Mouse (Mus musculus): ENCODE measurements around the gene Rasd2. TPM values are rescaled to one million over a fixed set of nuclear protein-coding genes. Genes with fewer than 3 reads are reported as not detected.

Rasd2 gene
- polyA plus RNA-seq, 1 experiment from 2014 or later = 0.80 TPM

- Histone ChIP-seq H3K27ac (ENCODE audit: low read length) (no peak overlapping the region), H3K9ac (ENCODE audit: low read length) (no peak overlapping the region), H3K4me3 (replicated peaks; ENCODE audit: low read length) (no peak overlapping the region), H3K27me3 (ENCODE audit: control insufficient read depth, insufficient read depth, low read length) (peaks cover 31% of the 10 kb centered on the region), H3K36me3 (ENCODE audit: control insufficient read depth, insufficient read depth, low read length) (no peaks in the 10 kb centered on the region), H3K9me3 (replicated peaks; ENCODE audit: control insufficient read depth, low read length) (no peaks in the 10 kb centered on the region), H3K4me1 (ENCODE audit: control insufficient read depth, insufficient read depth, low read length) (peaks cover 20% of the 10 kb centered on the region), H3K4me2 (ENCODE audit: low read depth, low read length) (no peak overlapping the region)
- WGBS = 12% methylated on average over 5 of the region's 5 CpGs
- no peak for ATAC-seq (ENCODE audit: insufficient read depth, low FRiP score)
Measured at GRCm38 (mm10) chr8:75215931-75216330, 2.2 kb downstream of the Rasd2 start.

- Histone ChIP-seq H3K27ac (ENCODE audit: low read length) (no peak overlapping the region), H3K36me3 (ENCODE audit: control insufficient read depth, insufficient read depth, low read length) (no peaks in the 10 kb centered on the region), H3K9ac (ENCODE audit: low read length) (no peak overlapping the region), H3K4me3 (replicated peaks; ENCODE audit: low read length) (no peak overlapping the region), H3K4me1 (ENCODE audit: control insufficient read depth, insufficient read depth, low read length) (peaks cover 16% of the 10 kb centered on the region), H3K27me3 (ENCODE audit: control insufficient read depth, insufficient read depth, low read length) (peaks cover 31% of the 10 kb centered on the region), H3K4me2 (ENCODE audit: low read depth, low read length) (no peak overlapping the region), H3K9me3 (replicated peaks; ENCODE audit: control insufficient read depth, low read length) (no peaks in the 10 kb centered on the region)
- WGBS = 75% methylated on average over 8 of the region's 8 CpGs
- ATAC-seq (ENCODE audit: insufficient read depth, low FRiP score) = no peak
Measured at GRCm38 (mm10) chr8:75216886-75217285, 3.1 kb downstream of the Rasd2 start.

- Histone ChIP-seq H3K27me3 (ENCODE audit: control insufficient read depth, insufficient read depth, low read length) (peaks cover 31% of the 10 kb centered on the region), H3K27ac (ENCODE audit: low read length) (no peak overlapping the region), H3K4me1 (ENCODE audit: control insufficient read depth, insufficient read depth, low read length) (peaks cover 7% of the 10 kb centered on the region; the same call in 1 of the 2 replicates), H3K9ac (ENCODE audit: low read length) (no peak overlapping the region), H3K4me3 (replicated peaks; ENCODE audit: low read length) (no peak overlapping the region), H3K36me3 (ENCODE audit: control insufficient read depth, insufficient read depth, low read length) (no peaks in the 10 kb centered on the region), H3K4me2 (ENCODE audit: low read depth, low read length) (no peak overlapping the region), H3K9me3 (replicated peaks; ENCODE audit: control insufficient read depth, low read length) (no peaks in the 10 kb centered on the region)
- 10% methylated on average over 4 of the region's 4 CpGs for WGBS
- no peak for ATAC-seq (ENCODE audit: insufficient read depth, low FRiP score)
Measured at GRCm38 (mm10) chr8:75217969-75218368, 4.2 kb downstream of the Rasd2 start.

- no peak overlapping the region for H3K4me2 ChIP-seq (ENCODE audit: low read depth, low read length)
- H3K27me3 ChIP-seq (ENCODE audit: control insufficient read depth, insufficient read depth, low read length) = peaks cover 14% of the 10 kb centered on the region; the same call in 1 of the 2 replicates
- H3K9me3 ChIP-seq (replicated peaks; ENCODE audit: control insufficient read depth, low read length) = no peaks in the 10 kb centered on the region
- H3K4me3 ChIP-seq (replicated peaks; ENCODE audit: low read length) = no peak overlapping the region
- 48% methylated on average over 5 of the region's 5 CpGs for WGBS
- no peaks in the 10 kb centered on the region for H3K36me3 ChIP-seq (ENCODE audit: control insufficient read depth, insufficient read depth, low read length)
- H3K9ac ChIP-seq (ENCODE audit: low read length) = no peak overlapping the region
- H3K27ac ChIP-seq (ENCODE audit: low read length) = no peak overlapping the region
- no peak for ATAC-seq (ENCODE audit: insufficient read depth, low FRiP score)
- H3K4me1 ChIP-seq (ENCODE audit: control insufficient read depth, insufficient read depth, low read length) = no peaks in the 10 kb centered on the region
Measured at GRCm38 (mm10) chr8:75219877-75220738, 6.4 kb downstream of the Rasd2 start.

GRCm38 (mm10) chr8:75222665-75223064, 8.9 kb downstream of the Rasd2 start:
- H3K9ac ChIP-seq (ENCODE audit: low read length) = no peak overlapping the region
- ATAC-seq (ENCODE audit: insufficient read depth, low FRiP score) = no peak
- WGBS = 49% methylated on average over 5 of the region's 5 CpGs
- no peaks in the 10 kb centered on the region for H3K4me1 ChIP-seq (ENCODE audit: control insufficient read depth, insufficient read depth, low read length)
- H3K4me2 ChIP-seq (ENCODE audit: low read depth, low read length) = no peak overlapping the region
- no peaks in the 10 kb centered on the region for H3K27me3 ChIP-seq (ENCODE audit: control insufficient read depth, insufficient read depth, low read length)
- H3K9me3 ChIP-seq (replicated peaks; ENCODE audit: control insufficient read depth, low read length) = no peaks in the 10 kb centered on the region
- H3K4me3 ChIP-seq (replicated peaks; ENCODE audit: low read length) = no peak overlapping the region
- H3K36me3 ChIP-seq (ENCODE audit: control insufficient read depth, insufficient read depth, low read length) = no peaks in the 10 kb centered on the region
- H3K27ac ChIP-seq (ENCODE audit: low read length) = no peak overlapping the region

- H3K27ac ChIP-seq (ENCODE audit: low read length) = no peak overlapping the region
- H3K9ac ChIP-seq (ENCODE audit: low read length) = no peak overlapping the region
- H3K36me3 ChIP-seq (ENCODE audit: control insufficient read depth, insufficient read depth, low read length) = no peaks in the 10 kb centered on the region
- ATAC-seq (ENCODE audit: insufficient read depth, low FRiP score) = no peak
- no peaks in the 10 kb centered on the region for H3K9me3 ChIP-seq (replicated peaks; ENCODE audit: control insufficient read depth, low read length)
- no peak overlapping the region for H3K4me3 ChIP-seq (replicated peaks; ENCODE audit: low read length)
- H3K27me3 ChIP-seq (ENCODE audit: control insufficient read depth, insufficient read depth, low read length) = no peaks in the 10 kb centered on the region
- no peaks in the 10 kb centered on the region for H3K4me1 ChIP-seq (ENCODE audit: control insufficient read depth, insufficient read depth, low read length)
- 83% methylated on average over 2 of the region's 2 CpGs for WGBS
- no peak overlapping the region for H3K4me2 ChIP-seq (ENCODE audit: low read depth, low read length)
Measured at GRCm38 (mm10) chr8:75226773-75227172, 13.0 kb downstream of the Rasd2 start.

- Histone ChIP-seq H3K4me3 (replicated peaks; ENCODE audit: low read length) (no peak overlapping the region), H3K36me3 (ENCODE audit: control insufficient read depth, insufficient read depth, low read length) (no peaks in the 10 kb centered on the region), H3K4me1 (ENCODE audit: control insufficient read depth, insufficient read depth, low read length) (no peaks in the 10 kb centered on the region), H3K27ac (ENCODE audit: low read length) (no peak overlapping the region), H3K4me2 (ENCODE audit: low read depth, low read length) (no peak overlapping the region), H3K9ac (ENCODE audit: low read length) (no peak overlapping the region), H3K9me3 (replicated peaks; ENCODE audit: control insufficient read depth, low read length) (no peaks in the 10 kb centered on the region), H3K27me3 (ENCODE audit: control insufficient read depth, insufficient read depth, low read length) (no peaks in the 10 kb centered on the region)
- ATAC-seq (ENCODE audit: insufficient read depth, low FRiP score) = no peak
- WGBS = 55% methylated on average over 4 of the region's 4 CpGs
Measured at GRCm38 (mm10) chr8:75233915-75234554, 20.3 kb downstream of the Rasd2 start.

- Histone ChIP-seq H3K27me3 (ENCODE audit: control insufficient read depth, insufficient read depth, low read length) (no peaks in the 10 kb centered on the region), H3K27ac (ENCODE audit: low read length) (no peak overlapping the region), H3K4me2 (ENCODE audit: low read depth, low read length) (no peak overlapping the region), H3K4me3 (replicated peaks; ENCODE audit: low read length) (no peak overlapping the region), H3K9me3 (replicated peaks; ENCODE audit: control insufficient read depth, low read length) (peaks cover 5% of the 10 kb centered on the region), H3K9ac (ENCODE audit: low read length) (no peak overlapping the region), H3K4me1 (ENCODE audit: control insufficient read depth, insufficient read depth, low read length) (no peaks in the 10 kb centered on the region), H3K36me3 (ENCODE audit: control insufficient read depth, insufficient read depth, low read length) (no peaks in the 10 kb centered on the region)
- no peak for ATAC-seq (ENCODE audit: insufficient read depth, low FRiP score)
- 84% methylated on average over 15 of the region's 15 CpGs for WGBS
Measured at GRCm38 (mm10) chr8:75247331-75247730, 33.6 kb downstream of the Rasd2 start.

GRCm38 (mm10) chr8:75249186-75249585, 35.4 kb downstream of the Rasd2 start:
- Histone ChIP-seq H3K9ac (ENCODE audit: low read length) (no peak overlapping the region), H3K27ac (ENCODE audit: low read length) (no peak overlapping the region), H3K4me2 (ENCODE audit: low read depth, low read length) (no peak overlapping the region), H3K9me3 (replicated peaks; ENCODE audit: control insufficient read depth, low read length) (peaks cover 5% of the 10 kb centered on the region), H3K27me3 (ENCODE audit: control insufficient read depth, insufficient read depth, low read length) (no peaks in the 10 kb centered on the region), H3K4me3 (replicated peaks; ENCODE audit: low read length) (no peak overlapping the region), H3K4me1 (ENCODE audit: control insufficient read depth, insufficient read depth, low read length) (no peaks in the 10 kb centered on the region), H3K36me3 (ENCODE audit: control insufficient read depth, insufficient read depth, low read length) (no peaks in the 10 kb centered on the region)
- 86% methylated on average over 4 of the region's 4 CpGs for WGBS
- ATAC-seq (ENCODE audit: insufficient read depth, low FRiP score) = no peak
